Mouse (Mus musculus) kidney, adult 2 months (tissue): ENCODE results near the gene Slc39a1. TPM values are rescaled to one million over a fixed set of nuclear protein-coding genes. Genes with fewer than 3 reads are reported as not detected.

ENCODE experiments used
- DNase-seq: peaks from one replicate; pipeline ENCODE4 v3.0.0; 2021
- H3K27ac ChIP-seq: fragments of 200-500 bp; 2 replicates; pipeline ENCODE4 v1.5.1; 2012; ENCODE audit warnings: low read depth, low read length, control low read depth, inconsistent platforms; ENCODE audit not compliant: insufficient read depth
- H3K27me3 ChIP-seq: fragments of 200-500 bp; replicated peaks from 2 replicates; pipeline ENCODE4 v1.6.1; 2012; ENCODE audit warnings: mild to moderate bottlenecking, moderate library complexity, low read length, inconsistent platforms; ENCODE audit not compliant: control insufficient read depth, insufficient read depth
- H3K36me3 ChIP-seq: fragments of 200-500 bp; 2 replicates; pipeline ENCODE4 v1.6.1; 2012; ENCODE audit warnings: mild to moderate bottlenecking, moderate library complexity, low read length, inconsistent platforms; ENCODE audit not compliant: control insufficient read depth, insufficient read depth
- H3K4me1 ChIP-seq: fragments of 200-500 bp; 2 replicates; pipeline ENCODE4 v1.6.1; 2011; ENCODE audit warnings: low read length; ENCODE audit not compliant: control insufficient read depth, insufficient read depth
- H3K4me3 ChIP-seq: fragments of 200-500 bp; 2 replicates; pipeline ENCODE4 v1.5.1; 2011; ENCODE audit warnings: mild to moderate bottlenecking, low read depth, low read length, control low read depth; ENCODE audit not compliant: insufficient read depth
- CTCF ChIP-seq: fragments of 200-500 bp; conservative IDR thresholded peaks from 2 replicates; pipeline ENCODE4 v1.5.1; 2011; ENCODE audit warnings: low read depth, mild to moderate bottlenecking, control low read depth, low read length, moderate library complexity, mixed read lengths; ENCODE audit not compliant: insufficient read depth, insufficient read length
- POLR2A ChIP-seq: fragments of 200-500 bp; IDR thresholded peaks from one replicate; pipeline ENCODE4 v1.6.1; 2011; ENCODE audit warnings: low read depth, low read length, control low read depth
- WGBS: fragments of 180-500 bp; shearing (Covaris S2); methylation state at CpG from one replicate; pipeline ENCODE4 v1.1.7; 2018; 5-methylcytosine and 5-hydroxymethylcytosine counted together
- polyA plus RNA-seq: library from polyadenylated mRNA; depleted of rRNA; stranded (reverse); fragments of >200 nt; gene quantifications from 2 replicates; pipeline ENCODE4 v1.2.3, GENCODE M21; 2012

Gene Slc39a1
- polyA plus RNA-seq, 1 experiment, result 71.3 TPM

GRCm38 (mm10) chr3:90268971-90269370 lies 21.0 kb downstream of the Slc39a1 start:
- H3K4me3 ChIP-seq, result no peak overlapping the region
- 94% methylated on average over 16 of the region's 16 CpGs for WGBS
- no peak overlapping the region for H3K27ac ChIP-seq
- peaks cover 7% of the 10 kb centered on the region; the same call in 1 of the 2 replicates for H3K4me1 ChIP-seq
- no peaks in the 10 kb centered on the region for H3K36me3 ChIP-seq
- no peak for TF ChIP-seq POLR2A
- no peak for TF ChIP-seq CTCF
- DNase-seq, result no peak
- H3K27me3 ChIP-seq, result no peaks in the 10 kb centered on the region

- no peaks in the 10 kb centered on the region for H3K27me3 ChIP-seq
- DNase-seq, result no peak
- H3K4me1 ChIP-seq, result no peaks in the 10 kb centered on the region
- no peaks in the 10 kb centered on the region for H3K36me3 ChIP-seq
- H3K4me3 ChIP-seq, result no peak overlapping the region
- H3K27ac ChIP-seq, result no peak overlapping the region
- WGBS, result 94% methylated on average over 8 of the region's 8 CpGs
- no peak for TF ChIP-seq CTCF
- TF ChIP-seq POLR2A, result no peak
These were observed 22.8 kb downstream of the Slc39a1 start for GRCm38 (mm10) chr3:90270784-90271183.

- 71% methylated on average over 9 of the region's 9 CpGs for WGBS
- no peak for DNase-seq
- Histone ChIP-seq H3K4me3 (no peak overlapping the region), H3K4me1 (no peaks in the 10 kb centered on the region), H3K27ac (no peak overlapping the region), H3K36me3 (no peaks in the 10 kb centered on the region), H3K27me3 (no peaks in the 10 kb centered on the region)
- TF ChIP-seq POLR2A, result no peak
- TF ChIP-seq CTCF, result no peak
These were observed 24.2 kb downstream of the Slc39a1 start for GRCm38 (mm10) chr3:90272170-90272569.

- no peaks in the 10 kb centered on the region for H3K4me1 ChIP-seq
- TF ChIP-seq POLR2A (no peak), CTCF (no peak)
- H3K36me3 ChIP-seq, result no peaks in the 10 kb centered on the region
- H3K27me3 ChIP-seq, result no peaks in the 10 kb centered on the region
- H3K27ac ChIP-seq, result no peak overlapping the region
- no peak overlapping the region for H3K4me3 ChIP-seq
- DNase-seq, result no peak
- 95% methylated on average over 22 of the region's 22 CpGs for WGBS
These were observed 25.9 kb downstream of the Slc39a1 start for GRCm38 (mm10) chr3:90273855-90274254.

GRCm38 (mm10) chr3:90275286-90275685 lies 27.3 kb downstream of the Slc39a1 start:
- Histone ChIP-seq H3K27ac (no peak overlapping the region), H3K4me3 (no peak overlapping the region), H3K36me3 (no peaks in the 10 kb centered on the region), H3K4me1 (no peaks in the 10 kb centered on the region), H3K27me3 (no peaks in the 10 kb centered on the region)
- WGBS, result 91% methylated on average over 11 of the region's 11 CpGs
- TF ChIP-seq POLR2A (no peak), CTCF (no peak)
- no peak for DNase-seq

- H3K4me3 ChIP-seq, result no peak overlapping the region
- WGBS, result 75% methylated on average over 16 of the region's 16 CpGs
- H3K27me3 ChIP-seq, result no peaks in the 10 kb centered on the region
- H3K4me1 ChIP-seq, result no peaks in the 10 kb centered on the region
- H3K27ac ChIP-seq, result no peak overlapping the region
- no peak for TF ChIP-seq CTCF
- no peak for TF ChIP-seq POLR2A
- H3K36me3 ChIP-seq, result no peaks in the 10 kb centered on the region
- DNase-seq, result no peak
These were observed 28.9 kb downstream of the Slc39a1 start for GRCm38 (mm10) chr3:90276858-90277257.

- WGBS, result 83% methylated on average over 9 of the region's 9 CpGs
- Histone ChIP-seq H3K4me3 (no peak overlapping the region), H3K27ac (no peak overlapping the region), H3K4me1 (no peaks in the 10 kb centered on the region), H3K27me3 (no peaks in the 10 kb centered on the region), H3K36me3 (no peaks in the 10 kb centered on the region)
- DNase-seq, result no peak
- TF ChIP-seq CTCF (no peak), POLR2A (no peak)
These were observed 29.8 kb downstream of the Slc39a1 start for GRCm38 (mm10) chr3:90277793-90278192.

- no peak overlapping the region for H3K27ac ChIP-seq
- 97% methylated on average over 10 of the region's 10 CpGs for WGBS
- H3K4me3 ChIP-seq, result no peak overlapping the region
- no peaks in the 10 kb centered on the region for H3K4me1 ChIP-seq
- TF ChIP-seq CTCF, result no peak
- TF ChIP-seq POLR2A, result no peak
- DNase-seq, result no peak
- no peaks in the 10 kb centered on the region for H3K36me3 ChIP-seq
- no peaks in the 10 kb centered on the region for H3K27me3 ChIP-seq
These were observed 30.2 kb downstream of the Slc39a1 start for GRCm38 (mm10) chr3:90278211-90278610.
